Mouse (Mus musculus) ES-E14 (cell line): ENCODE results near the gene Mettl13. TPM values are rescaled to one million over a fixed set of nuclear protein-coding genes. Genes with fewer than 3 reads are reported as not detected.

ENCODE experiments used
- DNase-seq: peaks from one replicate; pipeline ENCODE4 v3.0.0-alpha.2; 2013; ENCODE audit warnings: low read depth, low spot score
- H3K27ac ChIP-seq: 2 replicates; pipeline ENCODE4 v1.5.1; 2012; ENCODE audit warnings: low read depth, mild to moderate bottlenecking, low read length, moderate library complexity, mixed read lengths; ENCODE audit not compliant: poor library complexity, insufficient read depth, severe bottlenecking
- H3K36me3 ChIP-seq: 2 replicates; pipeline ENCODE4 v1.6.1; 2012; ENCODE audit warnings: mild to moderate bottlenecking, low read length, moderate library complexity, mixed read lengths; ENCODE audit not compliant: control insufficient read depth, poor library complexity, insufficient read depth, severe bottlenecking
- H3K4me1 ChIP-seq, 2 experiments: fragments of 150-350 bp in 1 of 2; sonication (generic) in 1 of 2; 2 replicates each; pipeline ENCODE4 v1.6.1; 2012; ENCODE audit warnings: low read length in 2 of 2, mild to moderate bottlenecking in 1 of 2, mixed read lengths in 1 of 2; ENCODE audit not compliant: control insufficient read depth in 2 of 2, insufficient read depth in 2 of 2, poor library complexity in 1 of 2
- H3K4me3 ChIP-seq, 2 experiments: fragments of 150-350 bp in 1 of 2; sonication (generic) in 1 of 2; 2 replicates each; pipeline ENCODE4 v1.5.1; 2012; ENCODE audit warnings: low read length in 2 of 2, low read depth in 1 of 2, mild to moderate bottlenecking in 1 of 2, mixed read lengths in 1 of 2; ENCODE audit not compliant: insufficient read depth in 1 of 2, poor library complexity in 1 of 2, severe bottlenecking in 1 of 2
- H3K9ac ChIP-seq: 2 replicates; pipeline ENCODE4 v1.6.1; 2012; ENCODE audit warnings: low read depth, mild to moderate bottlenecking, low read length, mixed read lengths; ENCODE audit not compliant: poor library complexity, insufficient read depth, severe bottlenecking
- H3K9me3 ChIP-seq: fragments of 150-350 bp; sonication (generic); 2 replicates; pipeline ENCODE4 v1.6.1; 2012; ENCODE audit warnings: low read depth, mild to moderate bottlenecking, low read length; ENCODE audit not compliant: control insufficient read depth, insufficient read depth
- CHD2 ChIP-seq: IDR thresholded peaks from 2 replicates; pipeline ENCODE4 v1.6.1; 2014; ENCODE audit warnings: mild to moderate bottlenecking, low read depth, low read length, inconsistent platforms
- HCFC1 ChIP-seq: IDR thresholded peaks from 2 replicates; pipeline ENCODE4 v1.6.1; 2012; ENCODE audit warnings: low read length, inconsistent platforms, borderline replicate concordance; ENCODE audit not compliant: insufficient read depth
- MAFK ChIP-seq: IDR thresholded peaks from 2 replicates; pipeline ENCODE4 v1.6.1; 2014; ENCODE audit warnings: mild to moderate bottlenecking, low read depth, low read length, inconsistent platforms; ENCODE audit not compliant: insufficient read depth
- ZC3H11A ChIP-seq: IDR thresholded peaks from 2 replicates; pipeline ENCODE4 v1.6.1; 2012; ENCODE audit warnings: low read depth, mild to moderate bottlenecking, inconsistent platforms, low read length, borderline replicate concordance
- ZNF384 ChIP-seq: IDR thresholded peaks from 2 replicates; pipeline ENCODE4 v1.6.1; 2012; ENCODE audit warnings: low read depth, low read length, inconsistent platforms
- in situ Hi-C, 2 experiments: fragments of 600-800 bp; cut with MboI; formaldehyde crosslinking; loops; one replicate each; pipeline ENCODE4 v1.15.1; 2025; ENCODE audit warnings: low sequenced_read_pairs in 2 of 2, inconsistent platforms in 1 of 2; ENCODE audit not compliant: unreplicated experiment in 2 of 2
- total RNA-seq: library from RNA; depleted of rRNA; stranded (reverse); fragments of 300-350 nt; gene quantifications from 2 replicates; pipeline ENCODE4 v1.2.3, GENCODE M21; 2012

Gene Mettl13
- total RNA-seq, 1 experiment, result 30.5 TPM

DNA sequence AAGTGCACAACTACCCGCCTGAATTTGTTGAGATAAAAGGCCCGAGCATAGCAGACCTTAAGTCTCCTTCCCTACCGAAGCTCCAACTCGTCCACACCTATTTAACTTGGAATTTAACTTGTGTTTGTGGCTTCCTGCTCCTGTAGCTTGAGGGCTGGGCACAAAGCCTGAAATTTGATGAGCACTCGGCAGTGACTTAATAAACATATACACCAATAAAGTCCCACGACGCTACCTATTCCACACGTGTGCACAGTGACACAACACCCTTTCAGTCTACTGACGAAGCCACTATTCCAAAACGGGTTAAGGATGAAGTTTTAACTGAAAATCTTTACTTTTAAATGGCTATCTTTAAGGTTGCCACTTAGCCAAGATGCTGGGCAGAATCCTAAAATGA lies 744 bp downstream of the Mettl13 start:
- peaks cover 23% of the 10 kb centered on the region for H3K36me3 ChIP-seq
- H3K4me1 ChIP-seq, result peaks cover 3 to 5% of the 10 kb centered on the region in 2 experiments; a peak in 1 of 4 replicates
- DNase-seq, result no peak
- no peak overlapping the region for H3K27ac ChIP-seq
- H3K4me3 ChIP-seq, result peak overlapping the region; percentile 74 to 83
- peak overlapping the region; percentile 94 for H3K9ac ChIP-seq
- TF ChIP-seq MAFK (no peak), HCFC1 (no peak), CHD2 (no peak), ZC3H11A (no peak), ZNF384 (no peak)
- H3K9me3 ChIP-seq, result no peaks in the 10 kb centered on the region
- in situ Hi-C loops, result no loop called here

DNA sequence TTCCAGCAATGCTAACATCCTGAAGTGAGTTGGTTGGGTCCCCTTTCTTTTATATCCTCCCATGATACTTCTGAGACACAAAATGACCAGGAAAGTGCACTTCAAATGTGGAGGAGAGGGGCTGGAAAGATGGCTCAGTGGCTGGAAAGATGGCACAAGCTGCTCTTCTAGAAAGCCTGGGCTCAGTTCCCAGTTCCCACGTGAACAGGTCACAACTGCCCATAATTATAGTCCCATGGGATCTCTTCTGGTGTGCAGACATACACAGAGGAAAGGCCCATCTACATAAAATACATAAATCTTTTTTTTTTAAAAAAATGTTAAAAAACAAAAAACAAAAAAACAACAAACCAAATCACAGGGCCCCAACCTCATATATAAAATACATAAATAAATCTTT lies 5.1 kb downstream of the Mettl13 start:
- Histone ChIP-seq H3K9me3 (no peaks in the 10 kb centered on the region), H3K4me1 (peaks cover 0 to 5% of the 10 kb centered on the region in 2 experiments; a peak in 1 of 4 replicates), H3K9ac (no peak overlapping the region), H3K36me3 (peaks cover 44% of the 10 kb centered on the region), H3K4me3 (no peak overlapping the region), H3K27ac (no peak overlapping the region)
- in situ Hi-C loops, result no loop called here
- TF ChIP-seq ZNF384 (no peak), ZC3H11A (no peak), CHD2 (no peak), MAFK (no peak), HCFC1 (no peak)
- DNase-seq, result no peak

- no peak for TF ChIP-seq CHD2
- TF ChIP-seq HCFC1, result no peak
- no peak for TF ChIP-seq ZC3H11A
- TF ChIP-seq ZNF384, result no peak
- no peak for TF ChIP-seq MAFK
- Histone ChIP-seq H3K4me3 (no peak overlapping the region), H3K9me3 (no peaks in the 10 kb centered on the region), H3K9ac (no peak overlapping the region), H3K4me1 (no peaks in the 10 kb centered on the region), H3K27ac (no peak overlapping the region), H3K36me3 (peaks cover 31% of the 10 kb centered on the region)
- in situ Hi-C loops, result no loop called here
- DNase-seq, result no peak
Measured at GRCm38 (mm10) chr1:162533766-162534560, 14.4 kb downstream of the Mettl13 start.

DNA sequence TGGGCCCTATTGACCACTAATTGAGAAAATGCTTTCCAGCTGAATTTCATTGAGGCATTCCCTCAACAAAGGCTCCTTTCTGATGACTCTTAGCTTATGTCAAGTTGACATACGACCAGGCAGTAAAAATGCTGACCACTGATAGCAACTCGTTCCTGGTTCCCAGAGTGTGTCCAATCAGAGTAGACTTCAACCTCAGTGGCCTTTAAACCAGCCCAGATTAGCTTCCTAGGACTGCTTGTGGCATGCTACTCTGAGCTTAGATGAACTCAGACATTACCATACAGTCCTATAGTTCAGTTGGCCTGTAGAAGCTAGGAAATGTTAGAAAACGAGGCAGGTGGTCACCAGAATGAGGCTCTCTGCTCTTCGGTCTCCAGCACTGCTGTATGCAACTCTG lies 16.0 kb downstream of the Mettl13 start:
- H3K9ac ChIP-seq, result no peak overlapping the region
- no peaks in the 10 kb centered on the region for H3K9me3 ChIP-seq
- DNase-seq, result no peak
- no peaks in the 10 kb centered on the region for H3K4me1 ChIP-seq
- no peak overlapping the region for H3K4me3 ChIP-seq
- H3K36me3 ChIP-seq, result peaks cover 24% of the 10 kb centered on the region
- H3K27ac ChIP-seq, result no peak overlapping the region
- TF ChIP-seq ZNF384 (no peak), CHD2 (no peak), ZC3H11A (no peak), MAFK (no peak), HCFC1 (no peak)
- in situ Hi-C loops, result no loop called here

- no peak for DNase-seq
- Histone ChIP-seq H3K4me3 (no peak overlapping the region), H3K36me3 (peaks cover 17% of the 10 kb centered on the region), H3K27ac (no peak overlapping the region), H3K9me3 (no peaks in the 10 kb centered on the region), H3K4me1 (no peaks in the 10 kb centered on the region), H3K9ac (no peak overlapping the region)
- in situ Hi-C loops, result no loop called here
- TF ChIP-seq ZNF384, result no peak
- no peak for TF ChIP-seq CHD2
- TF ChIP-seq ZC3H11A, result no peak
- TF ChIP-seq MAFK, result no peak
Measured at GRCm38 (mm10) chr1:162531584-162531983, 16.8 kb downstream of the Mettl13 start.
